Mouse (Mus musculus): ENCODE results near the gene Ust. TPM values are rescaled to one million over a fixed set of nuclear protein-coding genes. Genes with fewer than 3 reads are reported as not detected.

Gene Ust
- polyA plus RNA-seq, 1 experiment from 2014 or later = 3.2 TPM

DNA sequence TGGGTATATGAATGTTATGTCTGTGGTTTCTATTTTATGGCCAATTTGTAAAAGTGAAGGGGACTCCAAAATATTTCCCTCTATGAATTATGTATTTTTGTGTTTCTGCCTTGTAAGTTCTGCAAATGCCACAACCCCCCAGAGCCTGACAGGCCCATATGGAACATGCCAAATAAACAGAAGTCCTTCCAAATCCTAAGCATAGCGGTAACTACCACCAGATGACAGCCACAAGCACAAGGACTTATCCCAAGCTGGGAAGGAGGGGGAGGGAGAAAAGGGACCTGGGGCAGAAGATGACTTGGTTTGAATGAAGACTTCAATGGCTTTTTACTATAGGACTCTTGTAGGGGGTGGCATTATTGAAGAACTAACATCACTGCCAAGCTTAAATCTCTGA, 182.0 kb downstream of the Ust start:
- WGBS = 90% methylated on average over 1 of the region's 1 CpGs

DNA sequence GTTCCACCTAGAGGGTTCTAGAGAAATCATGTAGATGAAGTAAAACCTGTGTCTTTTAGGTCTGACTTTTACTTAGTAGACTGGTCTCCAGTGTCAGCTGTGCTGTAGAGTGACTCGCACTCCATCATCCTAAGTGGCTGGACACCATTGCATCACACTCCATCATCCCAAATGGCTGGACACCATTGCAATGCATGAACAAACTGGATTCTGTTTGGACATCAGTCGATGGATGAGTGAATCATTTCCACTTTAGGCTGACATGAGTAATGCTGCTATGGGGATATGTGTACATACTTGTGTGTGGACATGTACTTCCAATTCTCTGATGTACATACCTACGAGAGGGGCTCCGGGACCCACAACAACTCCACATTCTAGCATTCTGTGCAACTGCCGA, 187.7 kb downstream of the Ust start:
- Histone ChIP-seq H3K9me3 (ENCODE audit: control insufficient read depth, low read length) (no peaks in the 10 kb centered on the region), H3K27me3 (ENCODE audit: control insufficient read depth, insufficient read depth, low read length) (no peaks in the 10 kb centered on the region), H3K4me2 (replicated peaks; ENCODE audit: low read depth, low read length) (no peak overlapping the region), H3K4me3 (ENCODE audit: low read depth, low read length) (no peak overlapping the region), H3K9ac (ENCODE audit: low read depth, low read length) (no peak overlapping the region), H3K27ac (ENCODE audit: low read depth, low read length) (no peak overlapping the region), H3K4me1 (replicated peaks; ENCODE audit: control insufficient read depth, insufficient read depth, low read length) (no peaks in the 10 kb centered on the region), H3K36me3 (ENCODE audit: control insufficient read depth, insufficient read depth, low read length) (no peaks in the 10 kb centered on the region)
- ATAC-seq (ENCODE audit: low FRiP score) = no peak
- 94% methylated on average over 5 of the region's 5 CpGs for WGBS
- no peak for DNase-seq (ENCODE audit: low spot score)

More for the DNA sequence above, 182.0 kb downstream of the Ust start:
- Histone ChIP-seq H3K9ac (ENCODE audit: low read depth, low read length) (no peak overlapping the region), H3K4me3 (ENCODE audit: low read depth, low read length) (no peak overlapping the region), H3K4me1 (replicated peaks; ENCODE audit: control insufficient read depth, insufficient read depth, low read length) (no peaks in the 10 kb centered on the region), H3K36me3 (ENCODE audit: control insufficient read depth, insufficient read depth, low read length) (no peaks in the 10 kb centered on the region), H3K4me2 (replicated peaks; ENCODE audit: low read depth, low read length) (no peak overlapping the region), H3K9me3 (ENCODE audit: control insufficient read depth, low read length) (no peaks in the 10 kb centered on the region), H3K27me3 (ENCODE audit: control insufficient read depth, insufficient read depth, low read length) (no peaks in the 10 kb centered on the region), H3K27ac (ENCODE audit: low read depth, low read length) (no peak overlapping the region)
- DNase-seq (ENCODE audit: low spot score) (no peak), ATAC-seq (ENCODE audit: low FRiP score) (no peak)

DNA sequence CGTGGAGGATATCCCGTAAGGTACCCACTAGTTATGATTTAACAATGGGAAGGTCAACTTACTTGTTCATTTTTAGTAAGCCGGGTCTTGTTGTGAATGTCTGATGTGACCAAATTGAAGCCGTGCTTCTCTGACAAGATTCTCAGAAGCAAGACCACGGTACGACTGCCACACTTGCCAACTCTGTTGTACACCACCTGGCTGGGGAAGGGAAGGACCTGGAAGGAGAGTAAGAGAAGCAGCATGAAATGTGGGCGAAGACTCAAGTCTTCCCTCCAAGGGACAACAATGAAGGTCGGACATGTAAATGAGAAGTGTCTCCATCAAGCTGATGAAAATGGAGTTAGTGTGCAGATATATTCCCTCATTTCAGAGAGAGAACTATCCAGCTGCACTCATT, 188.6 kb downstream of the Ust start:
- H3K9ac ChIP-seq (ENCODE audit: low read depth, low read length) = no peak overlapping the region
- WGBS = 87% methylated on average over 8 of the region's 8 CpGs
- no peaks in the 10 kb centered on the region for H3K27me3 ChIP-seq (ENCODE audit: control insufficient read depth, insufficient read depth, low read length)
- no peaks in the 10 kb centered on the region for H3K36me3 ChIP-seq (ENCODE audit: control insufficient read depth, insufficient read depth, low read length)
- no peak overlapping the region for H3K4me2 ChIP-seq (replicated peaks; ENCODE audit: low read depth, low read length)
- H3K9me3 ChIP-seq (ENCODE audit: control insufficient read depth, low read length) = no peaks in the 10 kb centered on the region
- no peaks in the 10 kb centered on the region for H3K4me1 ChIP-seq (replicated peaks; ENCODE audit: control insufficient read depth, insufficient read depth, low read length)
- H3K4me3 ChIP-seq (ENCODE audit: low read depth, low read length) = no peak overlapping the region
- DNase-seq (ENCODE audit: low spot score) (no peak), ATAC-seq (ENCODE audit: low FRiP score) (no peak)
- no peak overlapping the region for H3K27ac ChIP-seq (ENCODE audit: low read depth, low read length)

DNA sequence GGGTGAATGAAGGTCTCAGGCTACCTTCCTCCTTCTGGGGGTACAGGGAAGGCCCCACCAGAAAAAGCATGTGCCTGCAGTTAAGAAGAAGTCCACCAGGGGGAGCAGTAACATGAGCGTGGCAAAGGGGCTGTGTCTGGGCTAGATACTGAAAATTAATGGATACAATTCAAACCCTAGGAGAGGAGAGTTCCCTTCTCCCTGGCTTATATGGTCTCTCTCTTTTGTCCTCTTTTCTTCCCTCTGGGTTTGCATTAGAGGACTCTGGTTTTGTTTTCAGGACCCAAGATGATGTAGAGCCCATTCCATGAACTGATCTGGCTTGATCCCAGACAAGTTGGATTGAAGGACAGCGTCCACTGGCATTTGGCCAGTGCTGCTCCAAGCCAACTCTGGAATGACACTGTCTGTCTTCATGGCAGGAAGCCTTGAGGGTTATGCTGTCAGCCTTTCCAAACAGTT, 195.3 kb downstream of the Ust start:
- WGBS = 45% methylated on average over 2 of the region's 2 CpGs
- Histone ChIP-seq H3K9ac (ENCODE audit: low read depth, low read length) (no peak overlapping the region), H3K4me3 (ENCODE audit: low read depth, low read length) (no peak overlapping the region), H3K27ac (ENCODE audit: low read depth, low read length) (no peak overlapping the region), H3K36me3 (ENCODE audit: control insufficient read depth, insufficient read depth, low read length) (no peaks in the 10 kb centered on the region), H3K4me2 (replicated peaks; ENCODE audit: low read depth, low read length) (no peak overlapping the region), H3K4me1 (replicated peaks; ENCODE audit: control insufficient read depth, insufficient read depth, low read length) (no peaks in the 10 kb centered on the region), H3K9me3 (ENCODE audit: control insufficient read depth, low read length) (no peaks in the 10 kb centered on the region), H3K27me3 (ENCODE audit: control insufficient read depth, insufficient read depth, low read length) (no peaks in the 10 kb centered on the region)
- ATAC-seq (ENCODE audit: low FRiP score) (no peak), DNase-seq (ENCODE audit: low spot score) (peak; percentile 80)

DNA sequence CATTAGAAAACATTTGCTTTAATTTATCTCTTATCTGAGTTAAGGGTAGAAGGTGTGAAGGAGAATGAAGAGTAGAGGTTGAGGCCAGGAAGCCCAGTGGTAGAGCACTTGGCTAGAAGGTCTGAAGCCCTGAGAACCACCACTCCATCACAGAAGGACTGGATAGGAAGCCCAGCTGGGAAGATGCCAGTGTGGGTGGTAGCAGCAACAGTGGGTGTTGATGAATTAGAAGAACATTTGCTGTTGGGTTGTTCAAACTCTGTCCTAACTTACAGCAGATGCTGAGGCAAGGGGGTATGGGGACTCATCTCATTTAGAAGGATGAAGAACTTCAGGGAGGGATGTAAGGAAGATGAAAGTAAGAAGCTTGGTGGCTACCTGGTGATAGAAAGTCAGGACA, 197.9 kb downstream of the Ust start:
- Histone ChIP-seq H3K36me3 (ENCODE audit: control insufficient read depth, insufficient read depth, low read length) (no peaks in the 10 kb centered on the region), H3K9ac (ENCODE audit: low read depth, low read length) (no peak overlapping the region), H3K4me2 (replicated peaks; ENCODE audit: low read depth, low read length) (no peak overlapping the region), H3K27ac (ENCODE audit: low read depth, low read length) (no peak overlapping the region), H3K4me1 (replicated peaks; ENCODE audit: control insufficient read depth, insufficient read depth, low read length) (no peaks in the 10 kb centered on the region), H3K4me3 (ENCODE audit: low read depth, low read length) (no peak overlapping the region), H3K27me3 (ENCODE audit: control insufficient read depth, insufficient read depth, low read length) (no peaks in the 10 kb centered on the region), H3K9me3 (ENCODE audit: control insufficient read depth, low read length) (no peaks in the 10 kb centered on the region)
- no peak for DNase-seq (ENCODE audit: low spot score)
- ATAC-seq (ENCODE audit: low FRiP score) = no peak

DNA sequence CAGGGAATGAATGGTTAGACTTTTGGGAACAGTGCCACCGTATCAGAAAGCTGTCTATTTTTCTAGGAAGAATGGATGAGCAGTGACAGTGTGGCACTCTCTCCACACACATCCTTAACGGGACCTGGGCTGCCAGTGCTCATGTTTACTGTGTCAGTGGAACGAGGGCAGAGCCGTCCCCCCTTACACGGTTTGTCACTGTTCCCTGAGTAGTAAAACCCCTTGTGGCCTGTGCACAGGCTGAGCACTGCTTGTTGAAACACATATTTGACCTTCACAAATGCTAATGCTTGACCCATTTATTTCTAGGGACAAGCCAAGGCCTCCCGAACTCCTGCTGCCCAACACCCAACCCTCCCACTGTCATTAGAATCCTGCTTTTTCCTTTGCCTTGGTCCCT, 209.2 kb downstream of the Ust start:
- DNase-seq (ENCODE audit: low spot score) (no peak), ATAC-seq (ENCODE audit: low FRiP score) (no peak)
- WGBS = 75% methylated on average over 6 of the region's 6 CpGs

DNA sequence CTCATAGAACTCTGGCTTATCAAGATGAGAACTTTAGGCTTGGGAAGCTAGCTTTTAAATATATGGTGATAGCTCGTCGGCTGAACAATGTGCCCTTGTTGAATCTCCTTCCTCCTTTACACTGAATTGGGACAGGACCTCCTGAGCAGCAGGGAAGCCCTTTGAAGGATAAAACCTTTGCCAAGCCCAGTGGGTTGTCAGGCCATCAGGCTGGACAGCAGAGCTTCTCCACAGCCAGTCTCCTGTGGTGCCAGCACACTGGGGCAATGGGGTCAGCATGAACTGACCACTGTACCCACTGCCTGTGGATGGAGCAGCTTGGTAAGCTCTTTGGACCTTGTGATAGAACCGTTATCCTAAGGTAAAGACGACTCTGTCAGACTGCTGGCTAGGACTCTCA, 214.4 kb downstream of the Ust start:
- ATAC-seq (ENCODE audit: low FRiP score) (no peak), DNase-seq (ENCODE audit: low spot score) (no peak)
- Histone ChIP-seq H3K4me2 (replicated peaks; ENCODE audit: low read depth, low read length) (no peak overlapping the region), H3K27me3 (ENCODE audit: control insufficient read depth, insufficient read depth, low read length) (no peaks in the 10 kb centered on the region), H3K36me3 (ENCODE audit: control insufficient read depth, insufficient read depth, low read length) (no peaks in the 10 kb centered on the region), H3K27ac (ENCODE audit: low read depth, low read length) (no peak overlapping the region), H3K9ac (ENCODE audit: low read depth, low read length) (no peak overlapping the region), H3K4me1 (replicated peaks; ENCODE audit: control insufficient read depth, insufficient read depth, low read length) (no peaks in the 10 kb centered on the region), H3K9me3 (ENCODE audit: control insufficient read depth, low read length) (no peaks in the 10 kb centered on the region), H3K4me3 (ENCODE audit: low read depth, low read length) (no peak overlapping the region)
- 64% methylated on average over 4 of the region's 4 CpGs for WGBS

More for the DNA sequence above, 209.2 kb downstream of the Ust start:
- Histone ChIP-seq H3K9ac (ENCODE audit: low read depth, low read length) (no peak overlapping the region), H3K9me3 (ENCODE audit: control insufficient read depth, low read length) (no peaks in the 10 kb centered on the region), H3K4me1 (replicated peaks; ENCODE audit: control insufficient read depth, insufficient read depth, low read length) (no peaks in the 10 kb centered on the region), H3K36me3 (ENCODE audit: control insufficient read depth, insufficient read depth, low read length) (no peaks in the 10 kb centered on the region), H3K4me3 (ENCODE audit: low read depth, low read length) (no peak overlapping the region), H3K27ac (ENCODE audit: low read depth, low read length) (no peak overlapping the region), H3K27me3 (ENCODE audit: control insufficient read depth, insufficient read depth, low read length) (no peaks in the 10 kb centered on the region), H3K4me2 (replicated peaks; ENCODE audit: low read depth, low read length) (no peak overlapping the region)

DNA sequence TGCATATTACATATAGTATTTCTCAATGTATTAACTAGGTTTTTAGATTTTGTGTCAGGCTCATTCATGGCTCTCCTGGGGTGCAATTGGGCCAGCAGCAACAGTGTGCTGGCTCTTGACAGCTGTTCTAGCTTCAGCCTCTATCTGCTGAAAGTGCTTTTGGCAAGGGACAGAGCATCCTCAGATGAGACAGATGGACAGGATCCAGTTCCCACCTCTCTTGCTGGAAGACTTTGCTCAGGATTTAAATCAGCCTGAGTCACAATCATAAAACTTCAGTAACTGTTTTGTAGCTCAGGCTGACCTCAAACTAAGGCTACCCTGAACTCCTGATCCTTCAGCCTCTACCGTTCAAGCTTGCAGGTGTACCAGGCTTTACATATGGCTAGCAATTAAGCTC, 219.5 kb downstream of the Ust start:
- ATAC-seq (ENCODE audit: low FRiP score) (no peak), DNase-seq (ENCODE audit: low spot score) (no peak)
- Histone ChIP-seq H3K27me3 (ENCODE audit: control insufficient read depth, insufficient read depth, low read length) (no peaks in the 10 kb centered on the region), H3K4me1 (replicated peaks; ENCODE audit: control insufficient read depth, insufficient read depth, low read length) (no peaks in the 10 kb centered on the region), H3K4me2 (replicated peaks; ENCODE audit: low read depth, low read length) (no peak overlapping the region), H3K27ac (ENCODE audit: low read depth, low read length) (no peak overlapping the region), H3K9me3 (ENCODE audit: control insufficient read depth, low read length) (no peaks in the 10 kb centered on the region), H3K36me3 (ENCODE audit: control insufficient read depth, insufficient read depth, low read length) (no peaks in the 10 kb centered on the region), H3K4me3 (ENCODE audit: low read depth, low read length) (no peak overlapping the region), H3K9ac (ENCODE audit: low read depth, low read length) (no peak overlapping the region)
- 96% methylated on average over 1 of the region's 1 CpGs for WGBS

DNA sequence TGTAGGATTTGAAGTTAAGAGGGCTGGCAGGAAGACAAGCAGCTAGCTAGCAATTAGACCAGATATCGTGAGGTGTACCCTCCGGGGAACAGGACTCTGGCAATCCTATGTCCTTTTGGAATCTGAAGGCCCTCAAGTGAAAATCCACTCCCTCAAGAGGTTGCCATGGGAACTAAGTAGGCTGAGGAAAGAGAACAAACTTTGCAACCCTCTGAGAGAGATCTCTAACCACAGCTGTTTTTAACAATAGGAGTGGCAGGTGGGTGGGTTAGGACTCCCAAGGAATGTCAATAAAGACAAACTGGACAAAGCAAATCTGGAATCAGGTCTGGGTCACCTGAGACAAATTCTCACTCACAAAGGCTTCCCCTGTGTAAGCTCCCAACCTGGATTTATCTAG, 221.4 kb downstream of the Ust start:
- Histone ChIP-seq H3K36me3 (ENCODE audit: control insufficient read depth, insufficient read depth, low read length) (no peaks in the 10 kb centered on the region), H3K9ac (ENCODE audit: low read depth, low read length) (no peak overlapping the region), H3K4me2 (replicated peaks; ENCODE audit: low read depth, low read length) (no peak overlapping the region), H3K4me1 (replicated peaks; ENCODE audit: control insufficient read depth, insufficient read depth, low read length) (no peaks in the 10 kb centered on the region), H3K27ac (ENCODE audit: low read depth, low read length) (no peak overlapping the region), H3K27me3 (ENCODE audit: control insufficient read depth, insufficient read depth, low read length) (no peaks in the 10 kb centered on the region), H3K9me3 (ENCODE audit: control insufficient read depth, low read length) (no peaks in the 10 kb centered on the region), H3K4me3 (ENCODE audit: low read depth, low read length) (no peak overlapping the region)
- WGBS = 52% methylated on average over 2 of the region's 2 CpGs
- ATAC-seq (ENCODE audit: low FRiP score) = no peak
- no peak for DNase-seq (ENCODE audit: low spot score)

Measured in hindbrain, embryonic 11.5 days (tissue).